In the genomic region with DNA sequence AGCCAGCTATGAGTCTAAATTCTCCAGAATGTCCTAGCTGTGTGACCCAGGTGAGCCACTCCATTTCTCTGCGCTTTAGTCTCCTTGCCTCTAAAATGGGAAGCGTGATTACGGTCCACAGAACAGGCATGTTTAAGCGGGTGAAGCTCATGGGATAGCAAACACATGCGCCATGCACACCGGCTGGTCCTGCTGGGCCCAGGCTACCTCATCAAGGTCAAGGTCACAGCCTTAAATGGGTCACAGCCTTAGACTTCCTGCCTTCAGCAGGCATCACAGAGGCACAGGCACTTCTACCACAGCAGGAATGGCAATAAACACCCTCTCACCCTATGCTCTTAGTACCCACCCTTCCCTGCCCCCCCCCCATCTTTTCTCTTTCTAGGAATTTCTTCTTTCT, we compare ENCODE assay signal across 15 mouse cellular contexts.
"Had no signal": no experiment of that assay in that cellular context is flagged by ENCODE, and none has a peak within 500 bp of the region (broad histone marks: within the 10 kb centered on the region; RNA-seq: fewer than 3 reads in every experiment).

No protein-coding gene starts in this region.

- ATAC-seq: liver, embryonic 12.5 days had no signal

- H3K27me3 ChIP-seq: liver, embryonic 12.5 days; neural tube, embryonic 13.5 days; stomach, embryonic 15.5 days had no signal

- H3K4me1 ChIP-seq: liver, embryonic 12.5 days had no signal

- H3K9ac ChIP-seq: liver, embryonic 12.5 days; liver, embryonic 14.5 days; lung, embryonic 14.5 days; midbrain, embryonic 12.5 days; stomach, embryonic 15.5 days had no signal

- H3K36me3 ChIP-seq: liver, embryonic 12.5 days; midbrain, embryonic 12.5 days; neural tube, embryonic 13.5 days; stomach, embryonic 15.5 days had no signal

- DNase-seq: lung, adult 18-20 months; lung, embryonic 14.5 days; lung, postnatal 10 days; lung, postnatal 4 days; midbrain, embryonic 14.5 days; right cerebral cortex, postnatal 14 days; thymus, adult 18-20 months; thymus, postnatal 14 days; thymus, postnatal 36 days had no signal

- H3K4me3 ChIP-seq: liver, embryonic 12.5 days; midbrain, embryonic 12.5 days; myocyte; neural tube, embryonic 13.5 days; stomach, embryonic 15.5 days had no signal

- H3K27ac ChIP-seq: liver, embryonic 12.5 days; liver, embryonic 14.5 days; neural tube, embryonic 13.5 days; stomach, embryonic 15.5 days had no signal

- H3K9me3 ChIP-seq: liver, embryonic 12.5 days; midbrain, embryonic 12.5 days; neural tube, embryonic 13.5 days; stomach, embryonic 15.5 days had no signal

- H3K4me2 ChIP-seq: liver, embryonic 12.5 days; lung, embryonic 14.5 days; midbrain, embryonic 12.5 days; neural tube, embryonic 13.5 days; stomach, embryonic 15.5 days had no signal
